Mouse (Mus musculus): Measurements from ENCODE around the gene Lrch1.

- TF ChIP-seq CTCF (IDR thresholded peaks at IDR 0.05) (peak; percentile 97), POLR2A (IDR thresholded peaks at IDR 0.05; ENCODE audit: insufficient read depth, low read depth, low read length) (no peak)
Measured at GRCm38 (mm10) chr14:74764191-74764918, 183.3 kb downstream of the Lrch1 start.
